Mouse (Mus musculus): ENCODE results near the gene Itga3.

GRCm38 (mm10) chr11:95084175-95084574 lies 7.6 kb upstream of the Itga3 start:
- TF ChIP-seq ZC3H11A (IDR thresholded peaks at IDR 0.05; ENCODE audit: low read depth, low read length), result no peak
- TF ChIP-seq GATA1 (IDR thresholded peaks at IDR 0.05; ENCODE audit: low read depth, low read length), result no peak
- TF ChIP-seq CTCF (IDR thresholded peaks at IDR 0.05 in 2 of 3, conservative IDR thresholded peaks at IDR 0.05 in 1 of 3; ENCODE audit: control insufficient read depth in 1 of 3, insufficient read depth in 1 of 3, low read depth in 2 of 3, low read length in 3 of 3, poor library complexity in 1 of 3, severe bottlenecking in 1 of 3), result no peak
- no peak for TF ChIP-seq MYC (IDR thresholded peaks at IDR 0.05; ENCODE audit: low read depth, low read length)
- no peak for TF ChIP-seq POLR2A (IDR thresholded peaks at IDR 0.05; ENCODE audit: control insufficient read depth in 1 of 2, insufficient read depth in 1 of 2, low read depth in 1 of 2, low read length in 2 of 2, poor library complexity in 1 of 2)
- no peak for TF ChIP-seq HCFC1 (IDR thresholded peaks at IDR 0.05; ENCODE audit: low read depth, low read length)
- no peak for TF ChIP-seq EP300 (IDR thresholded peaks at IDR 0.05; ENCODE audit: low read depth in 1 of 2, low read length in 2 of 2)
- no peak for TF ChIP-seq JUND (IDR thresholded peaks at IDR 0.05; ENCODE audit: low read depth, low read length)
- no peak for TF ChIP-seq KAT2A (conservative IDR thresholded peaks at IDR 0.05; ENCODE audit: low read depth, low read length)
- TF ChIP-seq CHD2 (IDR thresholded peaks at IDR 0.05; ENCODE audit: low read length), result no peak
- no peak for TF ChIP-seq BHLHE40 (IDR thresholded peaks at IDR 0.05; ENCODE audit: borderline replicate concordance, low read depth, low read length)
- TF ChIP-seq TCF12 (IDR thresholded peaks at IDR 0.05; ENCODE audit: low read depth, low read length), result no peak
- TF ChIP-seq ZNF384 (IDR thresholded peaks at IDR 0.05; ENCODE audit: low read depth, low read length), result no peak
- no peak for TF ChIP-seq ETS1 (IDR thresholded peaks at IDR 0.05; ENCODE audit: low read depth, low read length)

Data from MEL (cell line).